Mouse (Mus musculus) megakaryocyte, embryonic 14.5 days (primary cell): Measurements from ENCODE around the gene Lrrtm3.

ENCODE experiments used
- FLI1 ChIP-seq: IDR thresholded peaks from 2 replicates; pipeline ENCODE4 v1.6.1; 2012; ENCODE audit warnings: low read length, inconsistent platforms, mixed read lengths
- GATA1 ChIP-seq: IDR thresholded peaks from 3 replicates; pipeline ENCODE4 v1.6.1; 2012; ENCODE audit warnings: mixed read lengths, low read length, inconsistent platforms, borderline replicate concordance

GRCm38 (mm10) chr10:64023340-64023739, 66.7 kb downstream of the Lrrtm3 start:
- TF ChIP-seq GATA1 (no peak), FLI1 (no peak)
